Mouse (Mus musculus) cerebellum, adult 11-12 months (tissue): ENCODE measurements around the gene Anapc5.

Experiments
- DNase-seq: peaks from one replicate; pipeline ENCODE4 v3.0.0; 2022

Gene Anapc5

GRCm38 (mm10) chr5:122767283-122767682, 53.9 kb downstream of the Anapc5 start:
- no peak for DNase-seq

GRCm38 (mm10) chr5:122764032-122764464, 57.1 kb downstream of the Anapc5 start:
- peak; percentile 79 for DNase-seq

- peak; percentile 72 for DNase-seq
Observed at GRCm38 (mm10) chr5:122763271-122764031, 57.7 kb downstream of the Anapc5 start.

- DNase-seq: peak; percentile 86
Observed at GRCm38 (mm10) chr5:122756680-122757079, 64.5 kb downstream of the Anapc5 start.

- DNase-seq: no peak
Observed at GRCm38 (mm10) chr5:122756144-122756543, 65.0 kb downstream of the Anapc5 start.

- DNase-seq: no peak
Observed at GRCm38 (mm10) chr5:122755620-122756019, 65.5 kb downstream of the Anapc5 start.

GRCm38 (mm10) chr5:122754477-122754876, 66.7 kb downstream of the Anapc5 start:
- DNase-seq: no peak

- DNase-seq: no peak
Observed at GRCm38 (mm10) chr5:122747950-122748349, 73.2 kb downstream of the Anapc5 start.

- no peak for DNase-seq
Observed at GRCm38 (mm10) chr5:122743880-122744422, 77.2 kb downstream of the Anapc5 start.
